Mouse (Mus musculus): ENCODE measurements around the gene Prorsd1.

Prorsd1 gene

DNA sequence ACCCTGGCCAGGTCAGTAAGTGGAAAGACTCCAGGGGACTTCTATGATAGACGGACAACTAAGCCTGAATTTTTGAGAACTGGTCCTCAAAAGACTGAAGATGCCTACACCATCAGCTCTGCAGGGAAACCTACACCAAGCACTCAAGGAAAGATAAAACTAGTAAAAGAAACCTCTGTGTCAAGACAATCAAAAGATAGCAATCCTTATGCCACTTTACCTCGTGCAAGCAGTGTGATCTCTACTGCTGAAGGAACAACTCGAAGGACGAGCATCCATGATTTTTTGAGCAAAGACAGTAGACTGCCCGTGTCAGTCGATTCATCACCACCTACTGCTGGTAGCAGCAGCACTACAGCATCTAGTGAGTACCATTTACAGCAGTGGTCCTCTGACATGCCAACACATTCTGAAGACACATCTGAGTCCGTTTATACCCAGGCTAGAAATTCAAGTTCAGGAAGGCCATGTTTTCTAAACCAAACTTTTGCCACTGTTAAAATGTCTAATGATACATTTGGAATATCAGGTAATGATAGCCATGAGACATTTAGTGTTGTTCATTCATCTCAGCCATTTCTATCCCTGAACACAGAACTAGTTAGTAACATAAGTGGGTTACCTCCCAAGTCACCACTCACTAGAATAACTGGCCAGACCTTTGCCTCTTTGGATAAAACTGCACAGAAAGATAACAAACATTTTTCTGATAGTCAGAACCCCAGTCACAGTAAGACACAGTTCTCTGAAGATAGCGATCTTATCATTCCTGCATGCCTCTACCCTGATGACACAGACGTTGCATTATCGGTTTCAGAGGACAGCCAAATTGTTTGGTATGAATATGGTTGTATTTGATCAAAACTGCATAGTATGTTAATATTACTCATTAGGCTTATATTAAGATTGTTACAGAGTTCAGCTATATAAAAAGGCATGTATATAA is 10.6 kb downstream of the Prorsd1 start:
- no peak for DNase-seq (ENCODE audit: low spot score)

DNA sequence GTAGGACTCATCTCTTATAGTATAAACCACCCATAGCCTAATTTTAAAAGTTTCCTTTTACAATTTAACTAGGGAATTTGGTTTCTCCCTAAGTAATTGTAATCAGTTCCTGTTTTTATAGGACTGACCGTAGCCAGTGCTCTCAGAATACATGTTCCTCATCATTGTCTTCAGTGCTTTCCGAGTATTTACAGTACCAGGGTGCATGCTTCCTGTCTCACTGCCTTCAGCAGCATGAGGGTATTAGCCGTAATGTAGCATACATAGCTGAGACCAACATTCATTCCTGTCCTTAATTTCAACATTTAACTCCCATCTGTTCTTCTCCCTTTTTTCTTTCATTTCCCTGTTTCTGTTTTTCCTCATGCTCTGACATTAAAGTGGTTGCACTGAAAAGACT is 17.9 kb downstream of the Prorsd1 start:
- no peak for DNase-seq (ENCODE audit: low spot score)

DNA sequence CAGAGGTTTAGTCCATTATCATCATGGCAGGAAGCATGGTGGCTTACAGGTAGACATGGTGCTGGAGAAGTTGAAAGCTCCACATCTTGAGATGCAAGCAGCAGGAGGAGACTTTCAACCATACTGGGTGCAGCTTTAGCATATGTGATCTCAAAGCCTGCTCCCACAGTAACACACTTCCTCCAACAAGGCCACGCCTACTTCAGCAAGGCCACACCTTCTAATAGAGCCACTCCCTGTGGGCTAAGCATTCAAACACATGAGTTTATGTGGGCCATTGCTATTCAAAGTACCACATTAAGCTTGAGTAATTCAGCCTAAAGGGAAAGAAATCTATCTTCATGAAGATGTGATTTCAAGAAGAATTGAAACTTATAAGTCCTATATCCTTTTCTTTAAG is 21.7 kb downstream of the Prorsd1 start:
- no peak for DNase-seq (ENCODE audit: low spot score)

DNA sequence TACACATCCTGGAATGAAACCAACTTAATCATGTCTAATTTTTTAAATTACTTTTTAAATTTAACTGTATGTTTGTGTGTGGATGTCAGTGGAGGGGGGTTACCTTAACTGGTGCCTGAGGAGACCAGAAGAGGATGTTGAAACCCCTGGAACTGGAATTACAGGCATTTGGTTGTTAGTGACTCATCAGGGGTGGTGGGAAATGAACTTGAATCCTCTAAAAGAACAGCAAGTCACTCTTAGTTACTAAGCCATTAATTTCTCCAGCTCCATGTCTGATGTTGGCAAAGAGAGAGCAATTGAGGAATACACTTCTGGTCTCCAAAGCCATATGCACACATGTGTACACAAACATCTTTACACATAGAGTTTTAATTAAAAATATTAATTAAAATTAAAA is 40.2 kb downstream of the Prorsd1 start:
- no peak for DNase-seq (ENCODE audit: low spot score)
